Mouse (Mus musculus) naive thymus-derived CD4-positive, alpha-beta T cell, adult 5 months (primary cell): ENCODE data around the gene Dmwd. TPM values are rescaled to one million over a fixed set of nuclear protein-coding genes. Genes with fewer than 3 reads are reported as not detected.

Experiments used
- polyA plus RNA-seq: library from polyadenylated mRNA; unstranded; fragments of 100-300 nt; shearing (Covaris generic); gene quantifications from one replicate; pipeline ENCODE4 v1.2.1, GENCODE M21; 2017

Dmwd gene
- polyA plus RNA-seq, result not detected

GRCm38 (mm10) chr7:19075723-19076585 is at the start of gene Dmwd:
Gene Dmwd, plus strand, starts transcription at chr7:19076227.

DNA sequence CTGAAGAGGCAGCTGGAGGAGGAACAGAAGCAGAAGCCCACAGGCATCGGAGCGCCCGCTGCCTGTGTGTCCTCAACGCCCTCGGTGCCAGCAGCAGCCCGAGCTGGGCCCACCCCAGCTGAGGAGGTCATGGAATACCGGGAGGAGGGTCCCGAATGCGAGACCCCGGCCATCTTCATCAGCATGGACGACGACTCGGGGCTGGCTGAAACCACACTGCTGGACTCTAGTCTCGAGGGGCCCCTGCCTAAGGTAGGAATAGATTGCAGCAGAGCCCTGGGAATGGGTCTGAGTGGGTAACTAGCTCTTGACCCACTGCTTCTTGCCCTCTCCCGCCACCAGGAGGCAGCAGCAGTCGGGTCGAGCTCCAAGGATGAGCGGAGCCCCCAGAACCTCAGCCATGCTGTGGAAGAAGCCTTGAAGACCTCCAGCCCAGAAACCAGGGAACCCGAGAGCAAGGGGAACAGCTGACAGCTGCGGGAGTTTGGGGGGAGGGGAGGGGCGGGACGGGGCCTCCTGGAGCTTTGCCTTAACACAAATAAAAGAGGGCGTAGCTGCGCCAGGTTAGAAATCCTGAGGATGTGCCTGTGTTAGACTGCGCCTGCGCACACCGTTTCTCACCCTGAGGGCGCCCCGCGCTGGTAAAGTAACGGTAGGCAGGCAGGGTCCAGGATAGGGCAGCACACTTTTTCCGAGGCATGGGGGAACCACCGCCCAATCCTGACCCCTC is 21.8 kb upstream of the Dmwd start, which contains the start of gene Rsph6a:
Gene Rsph6a, plus strand, starts transcription at position 644 of the 730 bp plus-strand sequence.

DNA sequence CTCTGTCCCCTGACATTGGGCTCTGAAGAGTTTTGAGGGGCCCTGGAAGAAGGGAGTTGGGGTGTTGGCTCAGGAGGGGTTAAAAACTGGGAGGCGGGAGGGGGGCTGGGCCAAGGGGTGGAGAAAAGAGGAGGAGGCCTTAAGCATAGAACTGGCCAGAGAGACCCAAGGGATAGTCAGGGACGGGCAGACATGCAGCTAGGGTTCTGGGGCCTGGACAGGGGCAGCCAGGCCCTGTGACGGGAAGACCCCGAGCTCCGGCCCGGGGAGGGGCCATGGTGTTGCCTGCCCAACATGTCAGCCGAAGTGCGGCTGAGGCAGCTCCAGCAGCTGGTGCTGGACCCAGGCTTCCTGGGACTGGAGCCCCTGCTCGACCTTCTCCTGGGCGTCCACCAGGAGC is 7.7 kb downstream of the Dmwd start, which contains the start of gene Dmpk:
Gene Dmpk, plus strand, starts transcription at position 149 of the 400 bp plus-strand sequence.

DNA sequence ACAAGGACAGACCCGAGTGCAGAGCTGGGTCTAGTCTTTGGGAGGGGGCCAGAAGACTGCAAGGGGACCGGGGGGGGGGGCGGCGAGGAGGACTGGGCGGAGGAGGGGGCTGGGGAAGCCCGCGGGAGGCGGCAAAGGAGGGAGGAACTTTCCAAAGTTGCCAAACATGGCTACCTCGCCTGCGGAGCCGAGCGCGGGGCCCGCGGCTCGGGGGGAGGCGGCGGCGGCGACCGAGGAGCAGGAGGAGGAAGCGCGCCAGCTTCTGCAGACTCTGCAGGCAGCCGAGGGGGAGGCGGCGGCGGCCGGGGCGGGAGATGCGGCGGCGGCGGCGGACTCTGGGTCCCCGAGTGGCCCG is 18.4 kb downstream of the Dmwd start, which contains the start of gene Six5:
Gene Six5, plus strand, starts transcription at position 124 of the 355 bp plus-strand sequence.

DNA sequence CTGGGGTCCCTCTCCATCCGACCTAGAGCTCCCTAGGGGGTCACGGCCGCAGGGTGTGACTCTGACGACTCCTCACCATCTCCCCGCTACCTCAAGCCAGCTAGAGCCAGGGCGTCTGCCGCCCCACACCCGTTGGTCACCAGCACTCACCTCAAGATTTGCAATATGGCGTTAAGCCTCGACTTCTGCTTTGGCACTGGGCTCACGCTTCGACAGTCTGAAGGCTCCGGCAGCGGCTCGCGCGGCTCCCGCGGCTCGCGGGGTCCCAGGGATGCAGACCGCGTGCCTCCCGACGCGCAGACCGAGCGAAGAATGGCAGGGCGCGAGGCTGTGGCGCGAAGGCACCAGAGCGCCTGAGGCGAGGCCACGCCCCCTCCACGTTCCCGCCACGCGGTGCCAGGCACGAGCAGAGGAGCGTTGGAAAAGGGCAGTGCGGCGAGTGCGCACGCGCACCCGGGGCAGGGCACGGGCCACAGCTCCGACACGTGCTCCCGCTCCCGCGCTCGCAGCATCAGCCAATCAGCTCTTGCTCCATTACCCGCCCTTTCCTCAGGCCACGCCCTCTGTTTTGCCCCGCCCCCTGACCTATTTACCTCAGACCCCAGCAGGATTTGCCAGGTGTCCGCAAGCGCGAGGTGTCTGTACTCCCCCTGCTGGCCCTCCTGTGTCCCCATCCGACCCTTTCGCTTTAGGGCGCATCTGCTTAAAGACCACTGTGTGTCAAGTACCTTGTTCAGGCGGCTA is 42.2 kb downstream of the Dmwd start, which contains the start of gene Gm4969:
Gene Gm4969, minus strand, starts transcription at position 341 of the 744 bp plus-strand sequence.

GRCm38 (mm10) chr7:19119631-19120429 is 43.8 kb downstream of the Dmwd start, which contains the start of gene Fbxo46:
Gene Fbxo46, plus strand, starts transcription at chr7:19119859.

Other genes starting within 250 kb of the Dmwd start
- not detected for gene Mill2, start 236.3 kb upstream of the Dmwd start, polyA plus RNA-seq
- 6.5 TPM for gene Pglyrp1, start 204.9 kb upstream of the Dmwd start, polyA plus RNA-seq
- 21.1 TPM for gene Ccdc61, start 165.8 kb upstream of the Dmwd start, polyA plus RNA-seq
- not detected for gene Nova2, start 150.3 kb upstream of the Dmwd start, polyA plus RNA-seq
- not detected for gene Nanos2, start 88.8 kb upstream of the Dmwd start, polyA plus RNA-seq
- gene Mypop, start 85.0 kb upstream of the Dmwd start, polyA plus RNA-seq, result 5.7 TPM
- gene Irf2bp1, start 72.2 kb upstream of the Dmwd start, polyA plus RNA-seq, result 40.1 TPM
- not detected for gene Foxa3, start 52.7 kb upstream of the Dmwd start, polyA plus RNA-seq
- 23.5 TPM for gene Sympk, start 51.9 kb upstream of the Dmwd start, polyA plus RNA-seq
- gene Rsph6a, start 21.5 kb upstream of the Dmwd start, polyA plus RNA-seq, result not detected
- gene Dmpk, start 7.6 kb downstream of the Dmwd start, polyA plus RNA-seq, result not detected
- not detected for gene Six5, start 18.4 kb downstream of the Dmwd start, polyA plus RNA-seq
- not detected for gene Gm4969, start 42.1 kb downstream of the Dmwd start, polyA plus RNA-seq
- 11.7 TPM for gene Fbxo46, start 43.6 kb downstream of the Dmwd start, polyA plus RNA-seq
- 11.9 TPM for gene Qpctl, start 73.1 kb downstream of the Dmwd start, polyA plus RNA-seq
- 31.4 TPM for gene Snrpd2, start 73.5 kb downstream of the Dmwd start, polyA plus RNA-seq
- gene Gipr, start 89.9 kb downstream of the Dmwd start, polyA plus RNA-seq, result not detected
- gene Eml2, start 100.2 kb downstream of the Dmwd start, polyA plus RNA-seq, result 14.0 TPM
- gene Gpr4, start 136.3 kb downstream of the Dmwd start, polyA plus RNA-seq, result 0.16 TPM
- gene Opa3, start 152.1 kb downstream of the Dmwd start, polyA plus RNA-seq, result 47.3 TPM
- gene Vasp, start 195.6 kb downstream of the Dmwd start, polyA plus RNA-seq, result 193 TPM
- not detected for gene Ppm1n, start 203.8 kb downstream of the Dmwd start, polyA plus RNA-seq
- not detected for gene Rtn2, start 206.4 kb downstream of the Dmwd start, polyA plus RNA-seq
- 7.9 TPM for gene Fosb, start 233.8 kb downstream of the Dmwd start, polyA plus RNA-seq